Mouse (Mus musculus) lung, adult 2 months (tissue): ENCODE results near the gene Cbfa2t3.

Experiments
- CTCF ChIP-seq: fragments of 200-500 bp; IDR thresholded peaks from 2 replicates; pipeline ENCODE4 v1.5.1; 2011; ENCODE audit warnings: mild to moderate bottlenecking, low read length, control low read depth; ENCODE audit not compliant: insufficient read depth
- POLR2A ChIP-seq: fragments of 200-500 bp; IDR thresholded peaks from 2 replicates; pipeline ENCODE4 v1.6.1; 2011; ENCODE audit warnings: low read depth, mild to moderate bottlenecking, control low read depth, low read length, borderline replicate concordance; ENCODE audit errors: extremely low read depth

- TF ChIP-seq POLR2A (no peak), CTCF (no peak)
Observed at GRCm38 (mm10) chr8:122699005-122699492, at the start of gene Cbfa2t3.
